In the genomic region with DNA sequence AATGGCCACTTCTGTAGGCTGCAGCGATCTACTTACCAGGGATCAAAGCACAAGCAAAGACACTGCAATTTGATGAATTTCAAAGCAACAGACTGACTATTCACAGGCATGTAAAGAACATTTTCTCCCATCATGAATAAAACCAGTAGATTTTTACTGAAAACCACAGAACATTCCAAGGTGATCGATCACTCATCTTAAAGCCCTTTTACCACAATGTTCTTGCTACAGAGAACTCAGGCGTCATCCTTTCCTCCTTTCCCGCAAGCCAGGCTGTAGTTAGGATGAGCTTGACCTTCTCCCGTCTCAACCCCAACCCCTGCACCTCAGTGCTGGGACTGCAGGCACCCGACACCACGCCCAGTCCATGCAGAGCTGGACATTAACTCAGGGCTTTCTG, we compare ENCODE assay signal across 16 mouse cellular contexts.
"Had no signal": no experiment of that assay in that cellular context is flagged by ENCODE, and none has a peak within 500 bp of the region (broad histone marks: within the 10 kb centered on the region; RNA-seq: fewer than 3 reads in every experiment).

No protein-coding gene starts in this region.

- DNase-seq: liver, postnatal 0 days; lung, adult 2 months; lung, postnatal 14 days; lung, postnatal 4 days; midbrain, embryonic 14.5 days; right cerebral cortex, postnatal 14 days; thymus, adult 2 months; thymus, postnatal 25 days; thymus, postnatal 4 days had no signal

- H3K27me3 ChIP-seq: lung, embryonic 15.5 days; midbrain, embryonic 12.5 days; neural tube, embryonic 13.5 days; neural tube, embryonic 15.5 days; stomach, embryonic 15.5 days had no signal

- ATAC-seq: liver, postnatal 0 days; lung, postnatal 0 days; midbrain, embryonic 16.5 days had no signal
